Mouse (Mus musculus): ENCODE data around the gene Babam2.

Gene Babam2

GRCm38 (mm10) chr5:31697644-31698296 lies at the start of gene Babam2:
Gene Babam2 (plus strand): TSS chr5:31697684.
- DNase-seq = peak; percentile 94 to 97

GRCm38 (mm10) chr5:31650518-31651288 lies 46.8 kb upstream of the Babam2 start:
- DNase-seq = no peak

GRCm38 (mm10) chr5:31655688-31656190 lies 41.7 kb upstream of the Babam2 start:
- no peak for DNase-seq

GRCm38 (mm10) chr5:31666176-31666575 lies 31.3 kb upstream of the Babam2 start:
- DNase-seq = peak in 1 of 2 experiments; percentile 4

GRCm38 (mm10) chr5:31668325-31668968 lies 29.0 kb upstream of the Babam2 start:
- no peak for DNase-seq

- no peak for DNase-seq
Observed at GRCm38 (mm10) chr5:31669984-31670383, 27.5 kb upstream of the Babam2 start.

GRCm38 (mm10) chr5:31671137-31671536 lies 26.3 kb upstream of the Babam2 start:
- no peak for DNase-seq

GRCm38 (mm10) chr5:31673431-31673830 lies 24.1 kb upstream of the Babam2 start:
- DNase-seq = no peak

GRCm38 (mm10) chr5:31678000-31678399 lies 19.5 kb upstream of the Babam2 start:
- DNase-seq = no peak

GRCm38 (mm10) chr5:31680183-31680582 lies 17.3 kb upstream of the Babam2 start:
- no peak for DNase-seq

- DNase-seq = no peak
Observed at GRCm38 (mm10) chr5:31682305-31682704, 15.2 kb upstream of the Babam2 start.

GRCm38 (mm10) chr5:31686040-31686439 lies 11.4 kb upstream of the Babam2 start:
- DNase-seq = no peak

- no peak for DNase-seq
Observed at GRCm38 (mm10) chr5:31687972-31688371, 9.5 kb upstream of the Babam2 start.

GRCm38 (mm10) chr5:31693191-31693590 lies 4.3 kb upstream of the Babam2 start:
- no peak for DNase-seq

GRCm38 (mm10) chr5:31696971-31697643 lies 377 bp upstream of the Babam2 start, which contains the start of gene Rbks:
Gene Rbks (minus strand): TSS chr5:31697627.
- no peak for DNase-seq

- DNase-seq = peak; percentile 86 to 89
Observed at GRCm38 (mm10) chr5:31698297-31698726, 828 bp downstream of the Babam2 start.

- DNase-seq = peak in 1 of 2 experiments; percentile 11
Observed at GRCm38 (mm10) chr5:31698931-31699330, 1.4 kb downstream of the Babam2 start.

- no peak for DNase-seq
Observed at GRCm38 (mm10) chr5:31699397-31699796, 1.9 kb downstream of the Babam2 start.

GRCm38 (mm10) chr5:31704971-31705370 lies 7.5 kb downstream of the Babam2 start:
- no peak for DNase-seq

- DNase-seq = no peak
Observed at GRCm38 (mm10) chr5:31706826-31707225, 9.3 kb downstream of the Babam2 start.

- DNase-seq = peak in 1 of 2 experiments; percentile 19
Observed at GRCm38 (mm10) chr5:31709389-31709788, 11.9 kb downstream of the Babam2 start.

GRCm38 (mm10) chr5:31713280-31713711 lies 15.8 kb downstream of the Babam2 start:
- DNase-seq = no peak

- no peak for DNase-seq
Observed at GRCm38 (mm10) chr5:31713841-31714264, 16.4 kb downstream of the Babam2 start.
